Mouse (Mus musculus) right cerebral cortex, postnatal 10 days (tissue): ENCODE measurements around the gene Arntl.
A peak's percentile ranks its signal among the peaks of the same experiment; 100 is the strongest.

ENCODE experiments used
- DNase-seq, 2 experiments: peaks; one replicate each; pipeline ENCODE4 v3.0.0; 2021; ENCODE audit warnings: low spot score in 2 of 2

Gene Arntl

GRCm38 (mm10) chr7:113294598-113294997, 87.3 kb downstream of the Arntl start:
- no peak for DNase-seq

GRCm38 (mm10) chr7:113295077-113295890, 88.0 kb downstream of the Arntl start:
- no peak for DNase-seq

GRCm38 (mm10) chr7:113297813-113298212, 90.5 kb downstream of the Arntl start:
- DNase-seq, result no peak

GRCm38 (mm10) chr7:113310136-113310535, 102.9 kb downstream of the Arntl start:
- no peak for DNase-seq

GRCm38 (mm10) chr7:113311784-113312183, 104.5 kb downstream of the Arntl start:
- peak; percentile 72 to 81 for DNase-seq

- DNase-seq, result no peak
Observed at GRCm38 (mm10) chr7:113320128-113320527, 112.9 kb downstream of the Arntl start.

- DNase-seq, result no peak
Observed at GRCm38 (mm10) chr7:113334036-113334435, 126.8 kb downstream of the Arntl start.

- no peak for DNase-seq
Observed at GRCm38 (mm10) chr7:113335250-113335649, 128.0 kb downstream of the Arntl start.

GRCm38 (mm10) chr7:113347271-113347670, 140.0 kb downstream of the Arntl start:
- DNase-seq, result peak; percentile 74 to 90

GRCm38 (mm10) chr7:113347694-113348093, 140.4 kb downstream of the Arntl start:
- DNase-seq, result no peak

- no peak for DNase-seq
Observed at GRCm38 (mm10) chr7:113349089-113349488, 141.8 kb downstream of the Arntl start.
